Mouse (Mus musculus) yolk sac, embryonic 10.5 days (tissue): ENCODE data around the gene L3mbtl1.
A peak's percentile ranks its signal among the peaks of the same experiment; 100 is the strongest.
"Not testable (repeated sequence)": the region's sequence is repeated elsewhere in the genome, so short reads cannot be mapped to it uniquely, and the experiment has no call there.

ENCODE experiments used
- DNase-seq: peaks from one replicate; pipeline ENCODE4 v3.0.0-alpha.2; 2017; ENCODE audit warnings: low spot score

L3mbtl1 gene

DNA sequence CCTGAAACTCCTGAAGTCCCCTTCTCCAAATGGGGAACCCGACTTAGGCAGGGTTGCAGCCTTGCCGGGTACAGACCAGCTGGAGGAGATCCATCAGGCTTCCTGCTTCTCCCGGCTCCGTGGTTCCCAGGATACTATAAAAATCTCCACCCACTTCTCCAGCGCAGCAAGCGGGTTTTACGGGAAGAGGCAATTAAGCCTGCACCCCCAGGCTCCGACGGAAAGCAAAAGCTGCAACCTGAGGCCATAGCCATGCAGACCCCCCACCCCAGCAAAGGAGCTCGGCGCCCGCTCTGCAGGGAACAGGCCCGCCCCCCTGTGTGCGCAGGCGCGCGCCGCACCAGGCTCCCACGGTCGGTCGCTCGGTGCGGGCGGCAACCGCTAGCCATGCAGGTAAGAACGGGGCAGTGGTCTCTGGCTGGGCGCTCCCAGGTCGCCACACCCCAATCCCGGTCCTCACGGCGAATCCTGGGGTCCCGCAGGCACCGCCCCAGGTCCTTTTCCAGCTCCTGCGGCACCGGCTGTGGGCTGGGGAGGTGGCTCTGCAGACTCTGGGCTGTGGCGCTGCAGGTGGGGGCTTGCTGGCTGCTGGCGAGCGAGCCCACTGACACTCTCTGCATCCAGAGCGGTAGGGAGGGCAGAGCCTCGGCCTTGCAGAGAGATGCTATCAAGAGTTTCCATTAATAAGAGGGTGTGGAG, at the start of gene L3mbtl1:
L3mbtl1 (plus strand) TSS at position 325 of the 699 bp plus-strand sequence.
- DNase-seq, result no peak

DNA sequence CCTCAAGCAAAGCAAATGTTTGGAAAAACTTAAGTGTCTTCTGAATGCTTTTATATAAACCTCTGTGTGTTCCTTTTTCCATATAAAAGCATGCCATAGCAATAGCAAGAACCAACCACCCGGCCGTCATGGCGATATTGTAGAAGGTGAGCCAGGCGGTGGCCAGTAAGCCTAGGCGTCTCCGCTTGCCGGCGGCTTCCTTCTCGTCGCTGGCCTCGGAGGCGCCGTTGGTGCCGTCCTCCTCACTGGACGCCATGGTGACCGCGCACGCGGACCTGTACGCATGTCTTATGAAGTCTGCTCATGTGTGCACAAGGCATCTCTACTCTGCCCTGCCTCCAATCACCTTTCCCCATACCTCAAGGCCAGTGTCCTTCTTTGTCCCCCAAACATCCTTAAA, 44.0 kb upstream of the L3mbtl1 start:
- not testable (repeated sequence) for DNase-seq

DNA sequence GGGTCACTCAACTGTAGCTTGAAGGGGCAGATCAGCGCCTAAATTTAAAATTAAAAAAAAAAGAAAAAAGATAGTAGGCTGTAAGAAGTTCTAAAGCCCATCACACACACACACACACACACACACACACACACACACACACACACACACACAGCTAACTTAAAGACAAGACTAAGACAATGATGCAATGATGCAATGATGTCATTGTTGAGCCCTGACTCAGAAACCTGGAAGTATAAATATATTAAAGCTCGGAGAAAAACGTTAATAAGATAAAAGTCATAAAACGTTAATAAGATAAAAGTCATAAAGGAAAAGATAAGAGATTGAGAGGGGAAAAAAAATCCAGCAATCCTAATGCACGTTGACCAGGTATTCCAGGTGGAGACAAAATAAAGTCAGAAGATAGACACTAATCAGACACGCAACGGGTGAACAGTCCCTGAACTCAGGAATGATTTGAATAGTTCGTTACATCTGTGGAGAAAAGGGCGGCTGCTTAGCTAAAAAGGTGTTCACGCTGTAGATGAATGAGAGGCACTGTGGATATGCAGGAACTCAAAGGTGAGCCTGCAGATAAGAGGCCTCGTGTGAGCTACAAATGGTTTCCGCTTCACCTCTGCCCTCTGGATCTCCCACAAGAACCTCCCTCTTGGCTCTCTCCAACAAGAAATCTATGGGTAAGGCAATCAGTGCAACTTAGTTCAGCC, 43.2 kb upstream of the L3mbtl1 start:
- DNase-seq, result no peak

DNA sequence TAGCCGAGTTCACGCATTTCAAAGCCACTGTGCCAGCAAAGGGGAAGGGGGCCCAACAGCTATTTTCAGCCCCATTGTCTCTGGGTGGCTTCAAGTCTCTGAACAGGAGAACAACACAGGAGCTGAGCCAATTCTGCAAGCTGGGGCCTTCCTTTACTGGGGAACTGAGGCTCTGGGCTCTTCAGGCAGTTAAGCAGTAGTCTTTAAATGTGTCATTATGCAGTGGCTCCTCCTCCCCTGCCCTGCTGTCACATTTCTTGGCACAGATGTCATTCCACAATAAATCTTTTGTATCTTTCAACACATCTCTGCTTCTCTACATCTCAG, 42.7 kb upstream of the L3mbtl1 start:
- no peak for DNase-seq

DNA sequence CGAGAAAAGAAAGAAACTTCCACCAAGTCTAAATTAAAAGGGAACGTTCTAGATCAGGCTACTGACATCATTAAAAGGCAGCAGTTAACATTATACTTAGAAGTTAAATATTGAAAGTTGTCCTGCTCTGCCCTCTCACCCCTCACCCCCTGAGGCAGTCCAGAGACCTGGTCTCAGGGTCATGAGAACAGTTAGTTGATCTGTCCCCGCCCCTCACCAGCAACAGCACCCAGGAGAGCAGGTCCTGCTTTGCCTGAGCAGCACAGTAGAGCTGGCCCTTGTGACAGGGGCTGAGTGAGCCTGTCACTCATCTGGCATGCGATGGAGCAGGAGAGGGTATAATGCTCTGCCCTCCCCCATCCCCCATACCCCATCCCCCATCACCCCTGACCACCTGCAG, 37.4 kb upstream of the L3mbtl1 start:
- DNase-seq, result peak; percentile 47

DNA sequence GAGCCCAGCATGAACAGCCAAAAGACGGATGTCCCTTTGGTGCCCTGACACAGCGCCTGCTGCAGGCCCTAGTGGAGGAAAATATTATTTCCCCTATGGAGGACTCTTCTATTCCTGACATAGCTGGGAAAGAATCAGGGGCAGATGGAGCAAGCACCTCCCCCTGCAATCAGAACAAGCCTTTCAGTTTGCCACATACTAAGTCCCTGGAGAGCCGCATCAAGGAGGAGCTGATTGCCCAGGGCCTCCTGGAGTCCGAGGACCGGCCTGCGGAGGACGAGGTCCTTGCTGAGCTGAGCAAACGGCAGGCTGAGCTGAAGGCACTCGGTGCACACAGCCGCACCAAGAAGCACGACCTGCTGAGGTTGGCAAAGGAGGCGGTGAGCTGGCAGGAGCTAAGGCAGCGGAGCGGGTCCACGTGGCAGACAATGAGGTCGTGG, 35.2 kb upstream of the L3mbtl1 start:
- DNase-seq, result no peak

DNA sequence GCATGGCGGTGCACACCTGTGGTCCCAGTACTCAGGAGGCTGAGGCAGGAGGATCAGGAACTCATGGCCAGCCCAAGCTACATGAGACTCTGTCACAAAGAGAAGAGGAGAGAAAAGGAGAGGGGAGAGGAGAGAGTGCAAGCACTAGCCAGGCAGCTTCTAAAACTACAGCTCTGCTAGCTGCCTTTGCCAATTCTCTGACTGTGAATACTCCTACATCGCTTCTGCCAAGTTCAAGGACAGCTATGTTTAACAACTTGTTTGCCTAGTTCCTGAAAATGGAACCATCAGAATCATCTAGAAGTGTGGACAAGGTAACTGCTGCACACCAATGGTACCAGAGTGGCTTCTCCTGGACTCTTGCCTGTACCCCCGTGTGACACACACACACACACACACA, 29.2 kb upstream of the L3mbtl1 start:
- DNase-seq, result no peak

DNA sequence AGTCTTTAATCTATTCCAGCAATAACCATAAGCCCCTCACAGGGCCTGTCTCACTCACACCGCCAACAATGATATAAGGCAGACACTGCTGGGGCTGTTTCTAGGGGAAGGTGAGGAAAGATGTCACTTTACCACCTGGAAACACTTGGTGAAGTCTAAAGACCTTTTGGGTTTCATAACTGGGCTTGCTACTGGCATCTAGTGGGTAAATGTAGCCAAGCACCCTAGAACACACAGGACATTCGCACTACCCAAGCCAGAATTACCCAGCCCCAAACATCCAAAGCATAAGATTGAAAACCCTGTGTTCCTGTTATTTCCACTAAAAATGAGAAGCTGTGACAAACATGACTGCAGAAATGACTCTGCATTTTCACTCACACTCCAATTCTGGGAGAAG, 28.8 kb upstream of the L3mbtl1 start:
- no peak for DNase-seq

DNA sequence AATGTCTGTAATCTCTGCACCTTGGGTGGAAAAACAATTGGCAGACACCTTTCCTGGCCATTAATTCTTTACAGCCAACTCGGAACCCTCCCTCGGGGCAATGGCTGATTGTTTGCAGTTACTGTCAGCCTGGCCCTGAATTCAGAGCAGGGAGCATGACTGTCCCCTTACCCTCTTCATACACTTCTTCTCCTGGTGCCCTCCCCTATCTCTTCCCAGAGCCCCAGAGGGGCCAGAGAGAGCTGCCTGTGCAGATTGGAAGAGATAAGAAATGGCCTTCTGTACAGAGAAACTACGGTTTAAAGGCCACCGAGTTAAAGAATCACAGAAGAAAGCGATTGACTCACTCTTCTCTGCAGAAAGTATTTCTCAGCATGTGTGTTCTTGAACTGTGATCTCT, 23.3 kb upstream of the L3mbtl1 start:
- peak; percentile 57 for DNase-seq

DNA sequence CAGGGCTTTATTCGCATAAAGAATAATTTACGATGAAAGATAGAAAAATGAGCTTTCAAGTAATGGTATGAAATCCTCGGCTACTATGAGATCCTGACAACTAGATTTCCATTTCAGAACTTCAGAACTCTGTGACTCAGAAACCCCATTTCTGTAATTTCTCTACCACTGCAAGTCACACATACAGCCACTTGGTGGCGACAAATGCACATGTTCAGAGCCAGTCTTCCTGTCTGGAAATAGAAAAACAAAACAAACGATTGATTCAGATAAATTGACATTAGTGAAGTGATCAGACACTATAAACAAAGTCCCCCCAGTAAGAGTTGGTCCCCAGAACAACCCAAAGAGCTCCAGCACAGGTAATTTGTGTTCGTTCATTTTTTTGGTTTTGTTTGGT, 21.1 kb upstream of the L3mbtl1 start:
- peak; percentile 34 for DNase-seq

DNA sequence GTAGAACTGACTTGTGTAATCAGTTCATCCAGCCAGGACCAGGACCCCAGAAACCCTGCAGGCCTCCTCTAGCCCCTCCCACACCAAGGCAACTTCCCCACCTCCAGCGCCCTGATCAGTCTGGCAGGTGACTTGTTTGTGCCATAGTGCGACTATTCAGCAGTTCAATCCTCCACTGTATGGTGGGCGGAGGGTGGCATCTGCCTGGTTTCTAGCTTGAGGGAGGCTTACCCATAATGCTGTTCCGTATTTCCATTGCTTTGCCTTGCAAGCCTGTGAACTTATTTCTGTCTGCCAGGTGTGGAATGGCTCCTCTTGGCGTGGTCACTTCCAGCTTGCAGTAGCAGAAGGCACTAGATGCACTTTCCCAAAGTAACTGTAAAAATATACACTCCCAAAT, 20.4 kb upstream of the L3mbtl1 start:
- DNase-seq, result no peak

DNA sequence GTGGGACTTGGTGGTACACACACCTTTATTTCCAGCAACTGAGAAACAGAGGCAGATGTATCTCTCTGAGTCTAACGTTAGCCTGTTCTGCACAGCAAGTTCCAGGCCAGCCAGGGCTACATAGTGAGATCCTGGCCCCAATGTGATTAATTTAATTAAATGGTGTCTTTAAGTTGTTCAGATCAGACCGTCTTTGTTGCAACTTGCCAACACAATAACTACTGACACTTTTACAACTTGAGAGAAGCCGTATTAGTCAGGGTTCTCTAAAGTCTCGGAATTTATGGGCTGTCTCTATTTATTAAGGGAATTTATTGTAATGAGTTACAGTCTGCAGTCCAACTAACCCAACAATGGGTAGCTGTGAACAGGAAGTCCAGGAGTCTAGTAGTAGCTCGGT, 19.1 kb upstream of the L3mbtl1 start:
- DNase-seq, result no peak

DNA sequence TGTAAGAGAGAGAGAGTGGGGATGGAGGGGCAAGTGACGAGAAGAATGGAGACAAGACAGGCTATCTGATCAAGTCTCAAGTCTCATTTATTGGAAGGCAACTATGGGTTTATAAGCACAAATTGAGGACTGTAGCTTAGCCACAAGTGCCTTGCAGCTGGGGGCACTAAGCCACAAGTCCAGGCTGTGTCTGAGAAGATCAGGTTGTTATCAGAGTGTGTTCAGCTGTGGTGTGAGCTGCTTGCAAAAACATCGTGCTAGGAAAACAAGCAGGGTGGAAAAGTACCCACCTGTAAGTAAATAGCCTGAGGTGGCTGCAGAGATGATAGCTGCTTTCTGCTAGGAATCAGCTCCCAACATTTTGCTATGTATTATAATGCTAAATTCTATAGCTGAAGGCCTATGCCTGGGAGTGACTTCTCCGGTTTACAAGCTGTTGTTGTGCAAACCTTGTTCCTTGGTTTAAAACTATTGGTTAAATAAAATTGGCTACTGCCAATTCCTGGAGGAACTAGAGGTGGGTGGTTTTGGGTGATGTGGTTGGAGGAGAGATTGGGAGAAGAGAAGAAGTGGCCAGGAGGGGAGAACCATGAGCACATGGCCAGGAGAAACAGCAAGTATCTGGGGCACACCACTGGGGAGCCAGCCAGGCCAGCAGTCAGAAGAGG, 15.2 kb upstream of the L3mbtl1 start:
- DNase-seq, result no peak

DNA sequence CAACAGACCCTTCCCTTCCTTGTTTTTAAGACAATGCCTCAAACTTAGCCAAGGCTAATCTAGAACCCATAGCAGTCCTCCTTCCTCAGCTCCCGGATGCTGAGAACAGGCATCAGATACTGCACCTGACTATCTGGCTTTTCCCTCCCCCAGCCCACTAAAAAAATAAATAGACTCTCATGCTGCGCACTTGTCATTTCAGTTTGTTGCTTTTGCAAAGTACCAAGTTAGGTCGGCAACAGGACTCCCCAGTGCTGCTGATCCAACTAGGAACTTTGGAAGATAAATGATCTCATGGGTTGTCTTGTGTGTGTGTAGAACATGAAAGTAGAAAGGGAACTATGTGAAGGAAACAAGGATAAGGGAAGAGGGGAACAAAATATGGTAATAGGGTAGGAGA, 13.6 kb upstream of the L3mbtl1 start:
- no peak for DNase-seq

DNA sequence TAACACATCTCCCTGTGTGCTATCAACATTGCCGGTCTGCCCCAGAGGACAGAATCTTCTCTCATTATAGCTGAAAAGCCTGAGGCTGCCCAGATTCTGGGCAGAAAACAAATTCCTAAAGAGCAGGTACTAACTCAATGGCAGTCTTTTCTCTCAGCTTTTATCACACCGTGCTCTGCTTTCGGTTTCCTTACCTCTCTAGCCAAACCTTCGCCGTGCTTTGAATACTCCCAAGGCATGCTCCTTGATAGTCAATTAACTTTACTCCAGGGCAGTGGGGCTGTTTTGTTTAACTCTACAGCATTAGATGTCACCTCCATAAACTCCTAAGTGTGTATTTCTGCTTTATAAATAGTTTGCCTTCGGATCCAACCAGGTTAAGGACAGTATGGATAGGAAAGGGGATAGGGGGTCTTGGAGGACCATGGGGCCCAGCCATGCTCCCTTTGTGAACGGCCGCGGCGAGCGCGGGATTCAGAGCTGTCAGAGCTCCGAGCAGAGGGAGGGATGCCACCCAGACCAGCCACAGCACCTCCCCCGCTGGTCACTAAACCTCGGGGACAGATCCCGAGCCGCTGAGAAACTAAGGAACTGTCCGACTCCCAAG, 12.7 kb upstream of the L3mbtl1 start:
- no peak for DNase-seq

DNA sequence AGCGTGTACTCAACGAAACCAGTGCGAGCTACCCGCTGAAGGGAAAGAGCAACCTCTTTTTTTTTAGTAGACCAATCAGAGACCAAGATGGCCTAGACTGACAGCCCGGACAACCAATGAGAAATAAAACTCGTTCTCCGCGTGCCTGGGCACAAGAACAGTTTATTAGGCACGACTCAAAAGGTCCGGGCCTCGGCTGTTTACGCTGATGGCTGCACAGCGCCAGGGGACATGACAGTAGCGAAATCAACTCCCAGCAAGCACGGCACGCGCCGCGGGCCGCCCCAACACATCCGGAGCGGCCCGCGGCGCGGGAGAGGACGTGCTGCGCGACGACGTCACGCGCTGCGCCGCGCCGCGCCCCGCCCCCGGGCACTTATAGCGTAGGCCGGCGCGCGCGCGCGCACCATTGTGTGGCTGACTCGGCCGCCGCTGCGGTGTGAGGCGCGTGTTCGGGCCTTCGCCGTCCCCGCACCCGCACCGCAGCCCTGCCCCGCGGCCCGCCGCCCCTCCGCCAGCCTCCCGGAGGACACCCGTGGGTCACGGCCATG, 12.1 kb upstream of the L3mbtl1 start, which contains the start of gene Srsf6:
Srsf6 (plus strand) TSS at position 406 of the 551 bp plus-strand sequence.
- peak; percentile 91 for DNase-seq

DNA sequence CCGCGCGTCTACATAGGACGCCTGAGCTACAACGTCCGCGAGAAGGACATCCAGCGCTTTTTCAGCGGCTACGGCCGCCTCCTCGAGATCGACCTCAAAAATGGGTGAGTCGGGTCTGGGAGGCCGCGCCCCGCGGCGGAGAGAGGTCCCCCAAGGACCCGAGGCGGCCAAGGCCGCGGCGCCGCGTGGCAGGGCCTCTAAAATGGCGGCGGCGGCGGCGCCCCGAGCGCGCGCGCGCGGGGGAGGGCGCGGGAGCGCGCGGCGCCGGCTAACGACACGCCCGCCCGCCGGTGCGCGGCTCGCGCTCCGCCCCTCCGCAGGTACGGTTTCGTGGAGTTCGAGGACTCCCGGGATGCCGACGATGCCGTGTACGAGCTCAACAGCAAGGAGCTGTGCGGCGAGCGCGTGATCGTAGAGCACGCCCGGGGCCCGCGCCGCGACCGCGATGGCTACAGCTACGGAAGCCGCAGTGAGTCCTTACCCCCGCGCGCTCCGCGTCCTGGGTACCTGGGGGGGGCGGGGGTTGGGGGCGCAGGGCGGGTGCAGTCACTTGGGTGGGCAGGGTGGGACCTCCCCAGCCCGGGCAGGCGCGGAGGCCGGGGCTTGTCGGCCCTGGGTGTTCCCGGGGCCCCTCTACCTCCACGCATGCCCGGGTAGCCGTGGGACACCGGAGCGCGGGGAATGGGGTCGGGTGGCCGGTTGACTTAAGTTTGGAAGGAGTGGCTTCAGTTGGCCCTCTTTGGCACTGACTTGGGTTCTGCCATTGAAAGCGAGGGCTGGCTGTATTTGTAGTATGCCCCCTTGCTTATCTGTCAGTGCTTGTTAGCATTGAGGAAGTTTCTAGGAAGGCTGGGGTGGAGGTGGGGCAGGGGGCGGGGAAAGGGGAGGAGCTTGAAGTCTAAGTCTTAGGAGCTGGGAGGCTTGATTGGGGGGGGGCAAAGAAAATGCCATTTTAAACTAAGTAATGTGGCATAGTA, 11.3 kb upstream of the L3mbtl1 start:
- peak; percentile 84 for DNase-seq

DNA sequence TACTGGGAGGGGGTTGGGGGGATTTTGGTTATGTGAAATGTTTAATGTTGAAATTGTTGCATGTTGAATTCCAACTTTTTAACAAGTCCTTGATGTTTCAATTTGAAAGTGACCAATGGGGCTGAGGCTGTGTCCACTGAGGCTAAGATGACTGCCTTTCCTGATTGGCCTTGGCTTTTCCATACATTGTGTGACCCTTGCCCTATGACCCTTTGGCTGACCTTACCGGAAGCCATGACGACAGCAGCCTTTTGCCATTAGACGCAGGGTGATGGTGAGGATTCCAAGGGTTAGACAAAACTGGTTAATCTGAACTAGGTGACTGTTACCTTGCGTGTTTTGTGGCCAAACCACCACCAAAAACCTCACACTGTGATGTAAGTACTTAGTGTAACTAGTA, 10.6 kb upstream of the L3mbtl1 start:
- DNase-seq, result peak; percentile 67

DNA sequence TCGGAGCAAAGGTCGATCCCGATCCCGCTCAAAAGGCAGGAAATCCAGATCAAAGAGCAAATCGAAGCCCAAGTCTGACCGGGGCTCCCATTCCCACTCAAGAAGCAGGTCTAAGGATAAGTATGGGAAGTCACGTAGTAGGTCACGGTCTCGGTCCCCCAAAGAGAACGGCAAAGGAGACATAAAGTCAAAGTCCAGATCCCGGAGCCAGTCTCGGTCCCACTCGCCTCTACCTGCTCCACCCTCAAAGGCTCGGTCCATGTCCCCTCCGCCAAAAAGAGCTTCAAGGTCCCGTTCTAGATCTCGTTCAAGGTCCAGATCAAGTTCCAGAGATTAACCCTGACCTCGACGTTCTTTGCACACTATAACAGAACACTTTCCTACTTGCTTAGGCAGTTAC, 8.9 kb upstream of the L3mbtl1 start:
- no peak for DNase-seq

DNA sequence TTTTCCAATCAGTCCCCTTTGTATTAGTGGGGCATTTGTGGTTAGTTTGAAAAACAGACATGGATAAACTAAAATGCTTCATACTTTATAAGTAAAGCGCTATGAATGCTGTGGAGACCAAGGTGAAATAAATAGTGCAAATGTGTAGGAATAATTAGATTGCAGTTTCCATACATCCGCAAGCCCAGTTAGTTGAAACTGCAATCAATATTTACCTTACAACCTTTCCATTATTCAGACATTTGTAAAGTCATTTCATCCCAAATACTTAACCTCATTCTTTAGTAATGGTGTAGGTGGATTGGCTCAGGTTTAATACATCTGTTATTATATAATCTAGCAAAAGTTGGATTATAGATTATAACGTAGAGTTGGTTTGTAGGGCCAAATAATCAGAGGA, 7.6 kb upstream of the L3mbtl1 start:
- no peak for DNase-seq

DNA sequence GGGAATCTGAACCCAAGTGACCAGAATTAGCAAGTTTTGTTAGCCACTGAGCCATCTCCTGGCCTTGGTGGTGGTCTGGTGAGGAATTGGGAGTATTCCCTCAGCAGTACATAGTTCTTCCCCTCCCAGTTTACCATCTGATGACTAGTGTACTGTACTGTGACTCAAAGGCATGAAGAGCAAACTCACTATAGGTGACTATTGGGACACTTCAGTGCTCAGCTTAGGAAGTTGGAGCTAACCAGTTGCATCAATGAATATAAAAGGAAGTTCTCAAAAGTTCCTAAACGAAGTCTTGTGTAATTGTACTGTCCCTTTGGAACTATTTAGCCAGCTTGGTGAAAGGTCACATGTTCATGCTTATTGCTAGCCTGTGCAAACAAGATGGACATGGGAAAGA, 3.7 kb upstream of the L3mbtl1 start:
- no peak for DNase-seq
